Mouse (Mus musculus) bone marrow, adult 2 months (tissue): ENCODE results near the gene Thtpa.
A peak's percentile ranks its signal among the peaks of the same experiment; 100 is the strongest.

Experiments used
- CTCF ChIP-seq: fragments of 200-500 bp; IDR thresholded peaks from 2 replicates; pipeline ENCODE4 v1.5.1; 2011; ENCODE audit warnings: low read length, control low read depth; ENCODE audit not compliant: control insufficient read depth, insufficient read depth
- POLR2A ChIP-seq: fragments of 200-500 bp; IDR thresholded peaks from 2 replicates; pipeline ENCODE4 v1.6.1; 2011; ENCODE audit warnings: low read depth, mild to moderate bottlenecking, control low read depth, low read length, borderline replicate concordance; ENCODE audit not compliant: control insufficient read depth

- peak; percentile 16; the same call in 1 of the 2 replicates for TF ChIP-seq POLR2A
- TF ChIP-seq CTCF: no peak
These were observed 7.7 kb downstream of the Thtpa start for GRCm38 (mm10) chr14:55102253-55102785.
